Mouse (Mus musculus) hindbrain, embryonic 11.5 days (tissue): Measurements from ENCODE around the gene Stab1. TPM values are rescaled to one million over a fixed set of nuclear protein-coding genes. Genes with fewer than 3 reads are reported as not detected.

ENCODE experiments used
- ATAC-seq: fragments of 200-750 bp; cut with Nextera tagmentation; 2 replicates; pipeline ENCODE4 v1.8.0; 2017; ENCODE audit warnings: mild to moderate bottlenecking, moderate TSS enrichment, moderate library complexity; ENCODE audit not compliant: low FRiP score
- DNase-seq: peaks from one replicate; pipeline ENCODE4 v3.0.0-alpha.2; 2015; ENCODE audit warnings: low spot score
- H3K27ac ChIP-seq: fragments of 300-500 bp; sonication (generic); 2 replicates; pipeline ENCODE4 v1.5.1; 2014; ENCODE audit warnings: mild to moderate bottlenecking, low read depth, low read length
- H3K27me3 ChIP-seq: fragments of 300-500 bp; sonication (generic); 2 replicates; pipeline ENCODE4 v1.6.1; 2014; ENCODE audit warnings: mild to moderate bottlenecking, low read length, moderate library complexity, mixed read lengths; ENCODE audit not compliant: control insufficient read depth, insufficient read depth
- H3K36me3 ChIP-seq: fragments of 300-500 bp; sonication (generic); 2 replicates; pipeline ENCODE4 v1.6.1; 2014; ENCODE audit warnings: mild to moderate bottlenecking, low read length, moderate library complexity, mixed read lengths; ENCODE audit not compliant: control insufficient read depth, insufficient read depth
- H3K4me1 ChIP-seq: fragments of 300-500 bp; sonication (generic); replicated peaks from 2 replicates; pipeline ENCODE4 v1.6.1; 2014; ENCODE audit warnings: low read length, mixed read lengths; ENCODE audit not compliant: control insufficient read depth, insufficient read depth
- H3K4me2 ChIP-seq: fragments of 300-500 bp; sonication (generic); replicated peaks from 2 replicates; pipeline ENCODE4 v1.6.1; 2014; ENCODE audit warnings: mild to moderate bottlenecking, low read depth, low read length
- H3K4me3 ChIP-seq: fragments of 300-500 bp; sonication (generic); 2 replicates; pipeline ENCODE4 v1.5.1; 2014; ENCODE audit warnings: low read depth, low read length
- H3K9ac ChIP-seq: fragments of 300-500 bp; sonication (generic); 2 replicates; pipeline ENCODE4 v1.6.1; 2014; ENCODE audit warnings: low read depth, low read length
- H3K9me3 ChIP-seq: fragments of 300-500 bp; sonication (generic); 2 replicates; pipeline ENCODE4 v1.6.1; 2016; ENCODE audit warnings: low read length; ENCODE audit not compliant: control insufficient read depth
- whole genome bisulfite sequencing: fragments of 180-500 bp; shearing (Covaris S2); extraction: QIAGEN DNeasy Blood & Tissue Kit; methylation state at CpG from one replicate; pipeline ENCODE4 v1.1.7; 2014; 5-methylcytosine and 5-hydroxymethylcytosine counted together
- polyA plus RNA-seq: library from polyadenylated mRNA; unstranded; fragments of >200 nt; fragmentation: Nextera tagmentation; extraction: Ambion mirVana; gene quantifications from 2 replicates; pipeline ENCODE4 v1.2.1, GENCODE M21; 2014

The Stab1 gene
- polyA plus RNA-seq, 1 experiment from 2014 or later: 25.5 TPM

GRCm38 (mm10) chr14:31105156-31105555, 63.3 kb downstream of the Stab1 start:
- Histone ChIP-seq H3K4me3 (no peak overlapping the region), H3K27me3 (no peaks in the 10 kb centered on the region), H3K9me3 (no peaks in the 10 kb centered on the region), H3K9ac (no peak overlapping the region), H3K4me1 (no peaks in the 10 kb centered on the region), H3K27ac (no peak overlapping the region), H3K36me3 (peaks cover 9% of the 10 kb centered on the region; the same call in 1 of the 2 replicates), H3K4me2 (no peak overlapping the region)
- WGBS: 91% methylated on average over 2 of the region's 2 CpGs
- DNase-seq (no peak), ATAC-seq (no peak)

- Histone ChIP-seq H3K27ac (no peak overlapping the region), H3K4me1 (no peaks in the 10 kb centered on the region), H3K27me3 (no peaks in the 10 kb centered on the region), H3K4me3 (no peak overlapping the region), H3K9ac (no peak overlapping the region), H3K9me3 (no peaks in the 10 kb centered on the region), H3K36me3 (peaks cover 8% of the 10 kb centered on the region), H3K4me2 (no peak overlapping the region)
- DNase-seq (no peak), ATAC-seq (no peak)
- WGBS: 100% methylated on average over 1 of the region's 1 CpGs
These were observed 78.5 kb downstream of the Stab1 start for GRCm38 (mm10) chr14:31089918-31090317.

Other genes with a start within 250 kb of the Stab1 start
- 0.27 TPM in 1 of 2 replicates, not detected in the other for gene Itih3, start 244.9 kb downstream of the Stab1 start, polyA plus RNA-seq
- not detected in 2 replicates for gene Itih1, start 225.4 kb downstream of the Stab1 start, polyA plus RNA-seq
- gene Nek4, start 217.3 kb downstream of the Stab1 start, polyA plus RNA-seq: 17.7 and 19.3 TPM in 2 replicates
- 65.2 and 74.2 TPM in 2 replicates for gene Glt8d1, start 167.2 kb downstream of the Stab1 start, polyA plus RNA-seq
- 294 and 304 TPM in 2 replicates for gene Spcs1, start 167.0 kb downstream of the Stab1 start, polyA plus RNA-seq
- 125 and 139 TPM in 2 replicates for gene Pbrm1, start 149.5 kb downstream of the Stab1 start, polyA plus RNA-seq
- gene Gnl3, start 149.5 kb downstream of the Stab1 start, polyA plus RNA-seq: 82.6 and 85.6 TPM in 2 replicates
- 58.7 and 65.0 TPM in 2 replicates for gene Smim4, start 39.7 kb downstream of the Stab1 start, polyA plus RNA-seq
- 458 and 483 TPM in 2 replicates for gene Nt5dc2, start 37.6 kb downstream of the Stab1 start, polyA plus RNA-seq
- 8.9 and 17.2 TPM in 2 replicates for gene Tnnc1, start 39.7 kb upstream of the Stab1 start, polyA plus RNA-seq
- gene Nisch, start 48.3 kb upstream of the Stab1 start, polyA plus RNA-seq: 251 and 305 TPM in 2 replicates
- gene Sema3g, start 49.2 kb upstream of the Stab1 start, polyA plus RNA-seq: 0.42 and 0.51 TPM in 2 replicates
- gene Phf7, start 82.7 kb upstream of the Stab1 start, polyA plus RNA-seq: 13.9 and 14.0 TPM in 2 replicates
- gene Bap1, start 82.8 kb upstream of the Stab1 start, polyA plus RNA-seq: 78.7 and 93.1 TPM in 2 replicates
- gene Dnah1, start 155.3 kb upstream of the Stab1 start, polyA plus RNA-seq: 5.9 and 6.1 TPM in 2 replicates
- 45.2 and 46.3 TPM in 2 replicates for gene Capn7, start 168.0 kb upstream of the Stab1 start, polyA plus RNA-seq